Mouse (Mus musculus): ENCODE data around the gene Serf2. TPM values are rescaled to one million over a fixed set of nuclear protein-coding genes. Genes with fewer than 3 reads are reported as not detected.

Serf2 gene
- 297 and 319 TPM in 2 replicates for polyA plus RNA-seq (2015; fragmentation: Nextera tagmentation; extraction: Ambion mirVana)

GRCm38 (mm10) chr2:121448739-121449535 is at the start of gene Serf2:
Serf2 (plus strand) TSS chr2:121449195.
- ATAC-seq (ENCODE audit: low FRiP score) = peak; percentile 98
- Histone ChIP-seq H3K4me3 (replicated peaks) (peak within 1 kb of the TSS; percentile 100), H3K4me1 (peaks cover 26% of the 10 kb centered on the region), H3K9ac (replicated peaks) (peak within 1 kb of the TSS; percentile 96), H3K27me3 (replicated peaks) (no peaks in the 10 kb centered on the region), H3K4me2 (peak within 1 kb of the TSS; percentile 87), H3K9me3 (replicated peaks) (no peaks in the 10 kb centered on the region), H3K36me3 (peaks cover 24% of the 10 kb centered on the region), H3K27ac (replicated peaks) (peak within 1 kb of the TSS; percentile 98)
- 2% methylated on average over 72 of the region's 74 CpGs for WGBS

GRCm38 (mm10) chr2:121403296-121403695 is 45.7 kb upstream of the Serf2 start:
- Histone ChIP-seq H3K36me3 (peaks cover 3% of the 10 kb centered on the region; the same call in 1 of the 2 replicates), H3K9me3 (replicated peaks) (no peaks in the 10 kb centered on the region), H3K4me2 (no peak overlapping the region), H3K4me1 (no peaks in the 10 kb centered on the region), H3K9ac (replicated peaks) (no peak overlapping the region), H3K27ac (replicated peaks) (no peak overlapping the region), H3K4me3 (replicated peaks) (no peak overlapping the region), H3K27me3 (replicated peaks) (no peaks in the 10 kb centered on the region)
- no peak for ATAC-seq (ENCODE audit: low FRiP score)

DNA sequence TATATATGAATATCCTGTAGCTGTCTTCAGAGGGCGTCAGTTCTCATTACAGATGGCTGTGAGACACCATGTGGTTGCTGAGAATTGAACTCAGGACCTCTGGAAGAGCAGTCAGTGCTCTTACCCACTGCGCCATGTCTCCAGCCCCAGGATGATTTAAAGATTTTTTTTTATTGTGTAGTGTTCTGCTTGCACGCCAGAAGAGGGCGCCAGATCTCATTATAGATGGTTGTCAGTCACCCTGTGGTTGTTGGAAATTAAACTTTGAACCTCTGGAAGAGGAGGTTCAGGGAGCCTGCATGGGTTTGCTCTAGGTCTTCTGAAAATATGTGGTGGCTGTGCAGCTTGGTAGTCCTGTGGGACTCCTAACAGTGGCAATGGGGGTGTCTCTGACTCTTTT is 40.8 kb upstream of the Serf2 start:
- Histone ChIP-seq H3K9ac (replicated peaks) (no peak overlapping the region), H3K4me3 (replicated peaks) (no peak overlapping the region), H3K27ac (replicated peaks) (no peak overlapping the region), H3K36me3 (peaks cover 3% of the 10 kb centered on the region; the same call in 1 of the 2 replicates), H3K4me1 (peaks cover 10% of the 10 kb centered on the region), H3K4me2 (no peak overlapping the region), H3K27me3 (replicated peaks) (no peaks in the 10 kb centered on the region), H3K9me3 (replicated peaks) (no peaks in the 10 kb centered on the region)
- 34% methylated on average over 4 of the region's 4 CpGs for WGBS
- ATAC-seq (ENCODE audit: low FRiP score) = no peak

- peak overlapping the region; percentile 95 for H3K27ac ChIP-seq (replicated peaks)
- no peaks in the 10 kb centered on the region for H3K9me3 ChIP-seq (replicated peaks)
- peak overlapping the region; percentile 97 for H3K9ac ChIP-seq (replicated peaks)
- WGBS = 10% methylated on average over 4 of the region's 4 CpGs
- H3K4me3 ChIP-seq (replicated peaks) = peak overlapping the region; percentile 98
- ATAC-seq (ENCODE audit: low FRiP score) = 0 out of 2 replicates have a peak, but pooled peaks have one; percentile 1
- peaks cover 41% of the 10 kb centered on the region for H3K4me1 ChIP-seq
- H3K4me2 ChIP-seq = peak overlapping the region; percentile 61
- H3K27me3 ChIP-seq (replicated peaks) = no peaks in the 10 kb centered on the region
- peaks cover 6% of the 10 kb centered on the region; the same call in 1 of the 2 replicates for H3K36me3 ChIP-seq
Observed at GRCm38 (mm10) chr2:121412843-121413386, 36.1 kb upstream of the Serf2 start.

GRCm38 (mm10) chr2:121413387-121414042 is 35.5 kb upstream of the Serf2 start, which contains the start of the genes Pdia3 and Catsper2:
Pdia3 (plus strand) TSS chr2:121413775.
Catsper2 (minus strand) TSS chr2:121413792.
- H3K27ac ChIP-seq (replicated peaks) = peak within 1 kb of the TSS; percentile 95
- peak within 1 kb of the TSS; percentile 98 for H3K4me3 ChIP-seq (replicated peaks)
- ATAC-seq (ENCODE audit: low FRiP score) = peak; percentile 99
- 0% methylated on average over 64 of the region's 68 CpGs for WGBS
- peak within 1 kb of the TSS; percentile 61 for H3K4me2 ChIP-seq
- H3K36me3 ChIP-seq = peaks cover 11% of the 10 kb centered on the region
- no peaks in the 10 kb centered on the region for H3K9me3 ChIP-seq (replicated peaks)
- peak within 1 kb of the TSS; percentile 97 for H3K9ac ChIP-seq (replicated peaks)
- peaks cover 43% of the 10 kb centered on the region for H3K4me1 ChIP-seq
- H3K27me3 ChIP-seq (replicated peaks) = no peaks in the 10 kb centered on the region

GRCm38 (mm10) chr2:121414139-121414685 is 34.8 kb upstream of the Serf2 start:
- Histone ChIP-seq H3K27ac (replicated peaks) (peak overlapping the region; percentile 95), H3K36me3 (peaks cover 15% of the 10 kb centered on the region), H3K4me2 (peak overlapping the region; percentile 61), H3K9me3 (replicated peaks) (no peaks in the 10 kb centered on the region), H3K27me3 (replicated peaks) (no peaks in the 10 kb centered on the region), H3K9ac (replicated peaks) (peak overlapping the region; percentile 97), H3K4me1 (peaks cover 47% of the 10 kb centered on the region), H3K4me3 (replicated peaks) (peak overlapping the region; percentile 98)
- peak; percentile 63 for ATAC-seq (ENCODE audit: low FRiP score)
- WGBS = 0% methylated on average over 31 of the region's 32 CpGs

DNA sequence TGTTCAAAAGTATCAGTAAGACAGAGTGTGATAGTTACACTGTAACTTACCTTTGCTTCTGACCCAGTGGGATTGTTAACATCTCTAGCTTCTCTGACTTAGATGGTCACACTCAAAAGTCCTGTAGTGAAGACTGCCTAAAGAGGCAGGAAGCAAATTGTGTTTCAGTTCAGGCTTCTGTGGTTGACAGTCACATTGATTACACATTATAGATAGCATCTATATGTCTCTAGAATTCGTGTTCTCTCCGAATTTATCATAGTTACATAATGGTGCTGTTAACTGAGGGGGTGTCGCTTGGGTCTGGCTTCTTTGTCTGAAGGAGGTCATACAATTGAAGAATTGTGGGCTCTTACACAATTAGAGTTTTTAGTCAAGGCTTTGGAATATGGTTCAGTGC is 33.9 kb upstream of the Serf2 start:
- 40% methylated on average over 3 of the region's 3 CpGs for WGBS

DNA sequence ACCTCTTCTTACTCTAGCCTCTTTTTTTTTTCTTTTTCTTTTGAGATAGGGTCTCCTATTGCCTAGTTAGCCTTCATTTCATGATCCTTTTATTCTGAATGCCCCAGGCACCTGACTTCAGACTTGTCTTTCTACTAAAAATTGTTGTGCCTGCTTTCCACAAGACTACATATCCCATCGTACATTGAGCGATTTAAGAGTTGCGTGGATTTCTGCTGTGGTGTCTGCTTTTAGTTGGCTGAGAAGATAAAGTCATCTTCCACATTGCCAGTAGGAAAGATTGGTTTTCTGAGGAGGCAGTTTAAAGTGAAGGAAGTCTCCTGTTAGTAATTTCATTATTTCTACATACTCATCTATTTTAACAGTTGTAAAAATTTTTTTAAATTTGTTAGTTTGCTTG is 33.4 kb upstream of the Serf2 start:
- peaks cover 47% of the 10 kb centered on the region for H3K4me1 ChIP-seq
- ATAC-seq (ENCODE audit: low FRiP score) = no peak
- 80% methylated on average over 3 of the region's 3 CpGs for WGBS

More for the DNA sequence above, 33.9 kb upstream of the Serf2 start:
- Histone ChIP-seq H3K36me3 (peaks cover 15% of the 10 kb centered on the region), H3K27me3 (replicated peaks) (no peaks in the 10 kb centered on the region), H3K27ac (replicated peaks) (no peak overlapping the region), H3K9ac (replicated peaks) (peak overlapping the region; percentile 97), H3K4me3 (replicated peaks) (peak overlapping the region; percentile 98), H3K4me1 (peaks cover 47% of the 10 kb centered on the region), H3K9me3 (replicated peaks) (no peaks in the 10 kb centered on the region), H3K4me2 (peak overlapping the region; percentile 61)
- ATAC-seq (ENCODE audit: low FRiP score) = no peak

GRCm38 (mm10) chr2:121416356-121416755 is 32.6 kb upstream of the Serf2 start:
- peak overlapping the region; percentile 61 for H3K4me2 ChIP-seq
- ATAC-seq (ENCODE audit: low FRiP score) = no peak
- no peak overlapping the region for H3K4me3 ChIP-seq (replicated peaks)

More for the DNA sequence above, 33.4 kb upstream of the Serf2 start:
- no peak overlapping the region for H3K27ac ChIP-seq (replicated peaks)
- peak overlapping the region; percentile 61 for H3K4me2 ChIP-seq
- H3K9me3 ChIP-seq (replicated peaks) = no peaks in the 10 kb centered on the region
- peak overlapping the region; percentile 97; the same call in 1 of the 2 replicates for H3K9ac ChIP-seq (replicated peaks)
- peaks cover 15% of the 10 kb centered on the region for H3K36me3 ChIP-seq
- peak overlapping the region; percentile 98 for H3K4me3 ChIP-seq (replicated peaks)
- no peaks in the 10 kb centered on the region for H3K27me3 ChIP-seq (replicated peaks)

DNA sequence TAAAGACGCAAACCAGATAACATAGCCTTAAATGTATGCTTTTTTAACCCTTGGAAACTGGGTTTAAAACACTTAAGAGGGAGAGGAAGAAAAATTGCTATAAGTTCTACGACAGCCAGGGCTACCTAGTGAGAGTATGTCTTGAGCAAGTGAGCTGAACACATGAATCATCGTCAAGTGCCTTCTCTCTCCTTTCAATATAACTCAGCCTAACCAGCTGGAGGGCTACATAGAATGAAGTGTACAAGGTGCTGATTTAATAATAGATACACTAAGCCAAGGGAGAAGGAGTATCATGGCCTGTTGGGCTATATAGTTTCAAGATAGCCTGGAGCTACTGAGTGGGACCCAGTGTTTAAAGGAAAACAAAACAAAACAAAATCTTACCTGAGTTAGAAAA is 30.5 kb upstream of the Serf2 start:
- H3K9me3 ChIP-seq (replicated peaks) = no peaks in the 10 kb centered on the region
- peaks cover 37% of the 10 kb centered on the region for H3K4me1 ChIP-seq
- H3K4me2 ChIP-seq = no peak overlapping the region
- H3K4me3 ChIP-seq (replicated peaks) = no peak overlapping the region
- no peaks in the 10 kb centered on the region for H3K27me3 ChIP-seq (replicated peaks)
- 92% methylated on average over 3 of the region's 3 CpGs for WGBS
- H3K36me3 ChIP-seq = peaks cover 30% of the 10 kb centered on the region
- no peak overlapping the region for H3K27ac ChIP-seq (replicated peaks)
- ATAC-seq (ENCODE audit: low FRiP score) = no peak
- H3K9ac ChIP-seq (replicated peaks) = no peak overlapping the region

More at GRCm38 (mm10) chr2:121416356-121416755, 32.6 kb upstream of the Serf2 start:
- no peaks in the 10 kb centered on the region for H3K27me3 ChIP-seq (replicated peaks)
- H3K27ac ChIP-seq (replicated peaks) = no peak overlapping the region
- WGBS = 94% methylated on average over 6 of the region's 6 CpGs
- no peaks in the 10 kb centered on the region for H3K9me3 ChIP-seq (replicated peaks)
- H3K9ac ChIP-seq (replicated peaks) = no peak overlapping the region
- peaks cover 47% of the 10 kb centered on the region for H3K4me1 ChIP-seq
- peaks cover 17% of the 10 kb centered on the region for H3K36me3 ChIP-seq

GRCm38 (mm10) chr2:121423166-121423565 is 25.8 kb upstream of the Serf2 start:
- no peak overlapping the region for H3K27ac ChIP-seq (replicated peaks)
- no peak overlapping the region for H3K9ac ChIP-seq (replicated peaks)
- no peaks in the 10 kb centered on the region for H3K9me3 ChIP-seq (replicated peaks)
- ATAC-seq (ENCODE audit: low FRiP score) = no peak
- peaks cover 63% of the 10 kb centered on the region for H3K36me3 ChIP-seq
- H3K4me3 ChIP-seq (replicated peaks) = no peak overlapping the region
- WGBS = 91% methylated on average over 2 of the region's 2 CpGs
- no peak overlapping the region for H3K4me2 ChIP-seq
- peaks cover 4% of the 10 kb centered on the region for H3K4me1 ChIP-seq
- no peaks in the 10 kb centered on the region for H3K27me3 ChIP-seq (replicated peaks)

All from neural tube, embryonic 15.5 days (tissue).